Comparison of ENCODE assay signal across 15 mouse cellular contexts in the genomic region with DNA sequence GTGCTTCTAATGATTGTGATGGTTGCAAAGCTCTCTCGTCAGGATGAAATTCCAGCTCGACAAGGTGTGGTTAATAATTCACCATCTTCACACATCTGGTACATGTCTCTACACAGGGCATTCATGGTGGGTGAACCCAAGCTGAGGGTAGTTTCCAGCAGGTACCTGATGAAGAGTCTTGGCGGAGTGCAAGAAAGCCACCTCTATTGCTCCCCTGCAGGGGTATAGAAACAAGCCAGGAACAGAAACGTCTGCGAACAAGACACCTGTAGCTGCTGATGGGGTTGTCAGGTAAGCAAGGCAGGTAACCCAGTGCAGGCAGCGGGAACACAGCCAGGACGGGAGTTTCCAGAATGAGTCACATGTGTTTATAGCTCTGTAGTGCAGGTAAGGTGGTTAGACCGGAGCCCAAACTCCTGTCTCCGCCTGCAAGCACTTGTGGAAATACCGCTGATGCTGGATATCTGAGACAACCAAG. TPM values are rescaled to one million over a fixed set of nuclear protein-coding genes. Genes with fewer than 3 reads are reported as not detected.
A peak's percentile ranks its signal among the peaks of the same experiment; 100 is the strongest.
DNase-seq lines count a peak whose midpoint lies in the region; ATAC-seq and TF ChIP-seq lines count a peak whose summit lies in the region.
"Had no signal": no experiment of that assay in that cellular context is flagged by ENCODE, and none has a peak within 500 bp of the region (broad histone marks: within the 10 kb centered on the region; RNA-seq: fewer than 3 reads in every experiment).

No protein-coding gene starts in this region.

- ATAC-seq in limb, embryonic 14.5 days (ENCODE audit: low FRiP score, low read depth) = no peak
- peak; percentile 79 for ATAC-seq in kidney, embryonic 15.5 days (replicated peaks; ENCODE audit: low FRiP score)
- peak; percentile 79 for ATAC-seq in lung, embryonic 16.5 days (ENCODE audit: low read depth)
- ATAC-seq in hindbrain, embryonic 13.5 days (ENCODE audit: low FRiP score) = no peak
- ATAC-seq in hindbrain, embryonic 16.5 days = no peak
- ATAC-seq: activated CD4-positive, CD25-positive, alpha-beta regulatory T cell, adult 4 months had no signal

- H3K27me3 ChIP-seq in limb, embryonic 14.5 days (ENCODE audit: control insufficient read depth, insufficient read depth, low read length) = no peaks in the 10 kb centered on the region
- H3K27me3 ChIP-seq in limb, embryonic 10.5 days (ENCODE audit: low read depth, poor library complexity, severe bottlenecking) = no peaks in the 10 kb centered on the region
- no peaks in the 10 kb centered on the region for H3K27me3 ChIP-seq in kidney, embryonic 15.5 days
- no peaks in the 10 kb centered on the region for H3K27me3 ChIP-seq in lung, embryonic 16.5 days (ENCODE audit: control insufficient read depth, insufficient read depth, low read depth, low read length)
- H3K27me3 ChIP-seq in hindbrain, embryonic 13.5 days = no peaks in the 10 kb centered on the region
- H3K27me3 ChIP-seq in hindbrain, embryonic 16.5 days (replicated peaks; ENCODE audit: control insufficient read depth, insufficient read depth, low read length) = no peaks in the 10 kb centered on the region
- H3K27me3 ChIP-seq: embryonic facial prominence, embryonic 12.5 days; limb, embryonic 12.5 days had no signal

- H3K4me2 ChIP-seq in limb, embryonic 14.5 days (replicated peaks; ENCODE audit: low read depth, low read length, severe bottlenecking) = no peak overlapping the region
- peak overlapping the region; percentile 38 for H3K4me2 ChIP-seq in kidney, embryonic 15.5 days
- 0 out of 2 replicates have a peak overlapping the region, but pooled peaks have one; percentile 1 for H3K4me2 ChIP-seq in lung, embryonic 16.5 days (ENCODE audit: low read depth, low read length)
- H3K4me2 ChIP-seq in hindbrain, embryonic 13.5 days = no peak overlapping the region
- no peak overlapping the region for H3K4me2 ChIP-seq in hindbrain, embryonic 16.5 days (ENCODE audit: low read length)
- H3K4me2 ChIP-seq: embryonic facial prominence, embryonic 12.5 days; limb, embryonic 12.5 days had no signal

- H3K9ac ChIP-seq in limb, embryonic 14.5 days (ENCODE audit: low read depth, low read length, severe bottlenecking) = no peak overlapping the region
- H3K9ac ChIP-seq in kidney, embryonic 15.5 days = no peak overlapping the region
- no peak overlapping the region for H3K9ac ChIP-seq in lung, embryonic 16.5 days (ENCODE audit: low read length)
- no peak overlapping the region for H3K9ac ChIP-seq in hindbrain, embryonic 13.5 days
- H3K9ac ChIP-seq in hindbrain, embryonic 16.5 days (ENCODE audit: low read depth, low read length) = no peak overlapping the region
- H3K9ac ChIP-seq: embryonic facial prominence, embryonic 12.5 days; limb, embryonic 12.5 days had no signal

- 0 out of 2 replicates have a peak, but pooled peaks cover 2% of the 10 kb centered on the region for H3K4me1 ChIP-seq in limb, embryonic 14.5 days (ENCODE audit: control insufficient read depth, insufficient read depth, low read length)
- 0 out of 2 replicates have a peak, but pooled peaks cover 2% of the 10 kb centered on the region for H3K4me1 ChIP-seq in limb, embryonic 10.5 days
- H3K4me1 ChIP-seq in kidney, embryonic 15.5 days = peaks cover 7% of the 10 kb centered on the region; the same call in 1 of the 2 replicates
- peaks cover 10% of the 10 kb centered on the region for H3K4me1 ChIP-seq in lung, embryonic 16.5 days (replicated peaks; ENCODE audit: control insufficient read depth, insufficient read depth, low read length)
- no peaks in the 10 kb centered on the region for H3K4me1 ChIP-seq in hindbrain, embryonic 13.5 days (replicated peaks)
- no peaks in the 10 kb centered on the region for H3K4me1 ChIP-seq in hindbrain, embryonic 16.5 days (ENCODE audit: control insufficient read depth, insufficient read depth, low read depth, low read length)
- H3K4me1 ChIP-seq: embryonic facial prominence, embryonic 12.5 days; heart, embryonic 10.5 days; midbrain, embryonic 10.5 days had no signal

- no peak overlapping the region for H3K4me3 ChIP-seq in limb, embryonic 14.5 days (replicated peaks; ENCODE audit: low read length)
- H3K4me3 ChIP-seq in limb, embryonic 10.5 days = no peak overlapping the region
- no peak overlapping the region for H3K4me3 ChIP-seq in kidney, embryonic 15.5 days (replicated peaks)
- H3K4me3 ChIP-seq in lung, embryonic 16.5 days (ENCODE audit: low read length) = no peak overlapping the region
- no peak overlapping the region for H3K4me3 ChIP-seq in hindbrain, embryonic 13.5 days
- H3K4me3 ChIP-seq in hindbrain, embryonic 16.5 days (ENCODE audit: low read length) = no peak overlapping the region
- H3K4me3 ChIP-seq: embryonic facial prominence, embryonic 12.5 days; heart, embryonic 10.5 days; limb, embryonic 12.5 days; midbrain, embryonic 10.5 days had no signal

- H3K36me3 ChIP-seq in limb, embryonic 14.5 days (ENCODE audit: control insufficient read depth, insufficient read depth, low read length) = no peaks in the 10 kb centered on the region
- H3K36me3 ChIP-seq in limb, embryonic 10.5 days = no peaks in the 10 kb centered on the region
- no peaks in the 10 kb centered on the region for H3K36me3 ChIP-seq in kidney, embryonic 15.5 days
- H3K36me3 ChIP-seq in lung, embryonic 16.5 days (ENCODE audit: control insufficient read depth, insufficient read depth, low read length) = no peaks in the 10 kb centered on the region
- peaks cover 13% of the 10 kb centered on the region for H3K36me3 ChIP-seq in hindbrain, embryonic 13.5 days
- H3K36me3 ChIP-seq in hindbrain, embryonic 16.5 days (ENCODE audit: control insufficient read depth, insufficient read depth, low read length) = no peaks in the 10 kb centered on the region; the same call in 1 of the 2 replicates
- H3K36me3 ChIP-seq: embryonic facial prominence, embryonic 12.5 days; heart, embryonic 10.5 days; limb, embryonic 12.5 days had no signal

- DNase-seq in limb, embryonic 14.5 days (ENCODE audit: low spot score) = peak; percentile 28
- DNase-seq in limb, embryonic 10.5 days (ENCODE audit: low spot score) = no peak
- DNase-seq in urinary bladder, postnatal 14 days (ENCODE audit: low spot score) = peak; percentile 84
- no peak for DNase-seq in Muller cell, postnatal 12 days (ENCODE audit: inconsistent ontology term)
- DNase-seq: cerebellum, adult 9-10 months had no signal

- TF ChIP-seq POLR2A in limb, embryonic 14.5 days (IDR thresholded peaks at IDR 0.05; ENCODE audit: borderline replicate concordance, extremely low read depth, insufficient read depth, insufficient read length) = no peak

- WGBS in limb, embryonic 14.5 days = 55% methylated on average over 10 of the region's 10 CpGs
- 73% methylated on average over 10 of the region's 10 CpGs for WGBS in limb, embryonic 10.5 days
- 65% methylated on average over 10 of the region's 10 CpGs for WGBS in kidney, embryonic 15.5 days
- 49% methylated on average over 10 of the region's 10 CpGs for WGBS in lung, embryonic 16.5 days
- 84% methylated on average over 10 of the region's 10 CpGs for WGBS in hindbrain, embryonic 13.5 days
- 77% methylated on average over 10 of the region's 10 CpGs for WGBS in hindbrain, embryonic 16.5 days

- H3K27ac ChIP-seq in limb, embryonic 14.5 days (replicated peaks; ENCODE audit: low read depth, low read length) = no peak overlapping the region
- no peak overlapping the region for H3K27ac ChIP-seq in limb, embryonic 10.5 days
- peak overlapping the region; percentile 72 for H3K27ac ChIP-seq in kidney, embryonic 15.5 days
- H3K27ac ChIP-seq in lung, embryonic 16.5 days (ENCODE audit: low read length) = peak overlapping the region; percentile 50
- no peak overlapping the region for H3K27ac ChIP-seq in hindbrain, embryonic 13.5 days
- H3K27ac ChIP-seq in hindbrain, embryonic 16.5 days (ENCODE audit: low read depth, low read length) = no peak overlapping the region
- H3K27ac ChIP-seq: embryonic facial prominence, embryonic 12.5 days; heart, embryonic 10.5 days; limb, embryonic 12.5 days had no signal

- no peaks in the 10 kb centered on the region for H3K9me3 ChIP-seq in limb, embryonic 14.5 days (ENCODE audit: control insufficient read depth, low read length)
- no peaks in the 10 kb centered on the region for H3K9me3 ChIP-seq in limb, embryonic 10.5 days (replicated peaks)
- no peaks in the 10 kb centered on the region for H3K9me3 ChIP-seq in kidney, embryonic 15.5 days (replicated peaks)
- no peaks in the 10 kb centered on the region for H3K9me3 ChIP-seq in lung, embryonic 16.5 days (ENCODE audit: control insufficient read depth, low read length)
- no peaks in the 10 kb centered on the region for H3K9me3 ChIP-seq in hindbrain, embryonic 13.5 days
- no peaks in the 10 kb centered on the region for H3K9me3 ChIP-seq in hindbrain, embryonic 16.5 days (ENCODE audit: control insufficient read depth, low read length)
- H3K9me3 ChIP-seq: embryonic facial prominence, embryonic 12.5 days; G1E; heart, embryonic 10.5 days; limb, embryonic 12.5 days; midbrain, embryonic 10.5 days had no signal

RNA-seq across cellular contexts. Expression of a gene that starts 50.0 kb away (rescaled TPM):
- polyA plus RNA-seq in limb, embryonic 14.5 days (2012; rRNA removed) = 133 and 153 TPM in 2 replicates
- polyA plus RNA-seq in limb, embryonic 14.5 days (2014; fragmentation: Nextera tagmentation; extraction: Ambion mirVana) = 75.5 and 83.8 TPM in 2 replicates
- 80.5 and 83.3 TPM in 2 replicates for polyA plus RNA-seq in limb, embryonic 10.5 days (2016; fragmentation: Nextera tagmentation; extraction: Ambion mirVana)
- polyA plus RNA-seq in kidney, embryonic 15.5 days (2015; fragmentation: Nextera tagmentation; extraction: Ambion mirVana) = 79.0 and 88.7 TPM in 2 replicates
- 64.5 and 67.3 TPM in 2 replicates for polyA plus RNA-seq in lung, embryonic 16.5 days (2015; fragmentation: Nextera tagmentation; extraction: Ambion mirVana)
- polyA plus RNA-seq in hindbrain, embryonic 13.5 days (2015; fragmentation: Nextera tagmentation; extraction: Ambion mirVana) = 87.0 and 94.4 TPM in 2 replicates
- 69.1 and 69.5 TPM in 2 replicates for polyA plus RNA-seq in hindbrain, embryonic 16.5 days (2015; fragmentation: Nextera tagmentation; extraction: Ambion mirVana)

Comparison
In these comparisons a context has a peak if more than half of its experiments do, and no peak if none do; other contexts are left out.
1. DNase-seq: peak in limb, embryonic 14.5 days (single experiment) and urinary bladder, postnatal 14 days (single experiment); none in limb, embryonic 10.5 days (single experiment) and Muller cell, postnatal 12 days (single experiment).
2. ATAC-seq: peak in kidney, embryonic 15.5 days (single experiment) and lung, embryonic 16.5 days (single experiment); none in limb, embryonic 14.5 days (single experiment), hindbrain, embryonic 13.5 days (single experiment) and hindbrain, embryonic 16.5 days (single experiment).
3. H3K27ac ChIP-seq: peak in kidney, embryonic 15.5 days (single experiment) and lung, embryonic 16.5 days (single experiment); none in limb, embryonic 14.5 days (single experiment), limb, embryonic 10.5 days (single experiment), hindbrain, embryonic 13.5 days (single experiment) and hindbrain, embryonic 16.5 days (single experiment).
4. H3K4me2 ChIP-seq: peak in kidney, embryonic 15.5 days (single experiment) and lung, embryonic 16.5 days (single experiment); none in limb, embryonic 14.5 days (single experiment), hindbrain, embryonic 13.5 days (single experiment) and hindbrain, embryonic 16.5 days (single experiment).